Mouse (Mus musculus) MEL-GATA-1-ER (cell line): Measurements from ENCODE around the gene Arid1b.

Source experiments
- DNase-seq: peaks from one replicate; pipeline ENCODE4 v3.0.0-alpha.2; 2012; ENCODE audit warnings: low read depth; ENCODE audit errors: extremely low read depth

Gene Arid1b

DNA sequence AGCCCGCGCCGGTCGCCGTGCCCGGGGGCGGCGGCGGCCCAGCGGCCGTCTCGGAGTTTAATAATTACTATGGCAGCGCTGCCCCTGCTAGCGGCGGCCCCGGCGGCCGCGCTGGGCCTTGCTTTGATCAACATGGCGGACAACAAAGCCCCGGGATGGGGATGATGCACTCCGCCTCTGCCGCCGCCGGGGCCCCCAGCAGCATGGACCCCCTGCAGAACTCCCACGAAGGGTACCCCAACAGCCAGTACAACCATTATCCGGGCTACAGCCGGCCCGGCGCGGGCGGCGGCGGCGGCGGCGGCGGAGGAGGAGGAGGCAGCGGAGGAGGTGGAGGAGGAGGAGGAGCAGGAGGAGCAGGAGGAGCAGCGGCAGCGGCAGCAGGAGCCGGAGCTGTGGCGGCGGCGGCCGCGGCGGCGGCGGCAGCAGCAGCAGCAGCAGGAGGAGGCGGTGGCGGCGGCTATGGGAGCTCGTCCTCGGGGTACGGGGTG is 1.5 kb downstream of the Arid1b start:
- no peak for DNase-seq

DNA sequence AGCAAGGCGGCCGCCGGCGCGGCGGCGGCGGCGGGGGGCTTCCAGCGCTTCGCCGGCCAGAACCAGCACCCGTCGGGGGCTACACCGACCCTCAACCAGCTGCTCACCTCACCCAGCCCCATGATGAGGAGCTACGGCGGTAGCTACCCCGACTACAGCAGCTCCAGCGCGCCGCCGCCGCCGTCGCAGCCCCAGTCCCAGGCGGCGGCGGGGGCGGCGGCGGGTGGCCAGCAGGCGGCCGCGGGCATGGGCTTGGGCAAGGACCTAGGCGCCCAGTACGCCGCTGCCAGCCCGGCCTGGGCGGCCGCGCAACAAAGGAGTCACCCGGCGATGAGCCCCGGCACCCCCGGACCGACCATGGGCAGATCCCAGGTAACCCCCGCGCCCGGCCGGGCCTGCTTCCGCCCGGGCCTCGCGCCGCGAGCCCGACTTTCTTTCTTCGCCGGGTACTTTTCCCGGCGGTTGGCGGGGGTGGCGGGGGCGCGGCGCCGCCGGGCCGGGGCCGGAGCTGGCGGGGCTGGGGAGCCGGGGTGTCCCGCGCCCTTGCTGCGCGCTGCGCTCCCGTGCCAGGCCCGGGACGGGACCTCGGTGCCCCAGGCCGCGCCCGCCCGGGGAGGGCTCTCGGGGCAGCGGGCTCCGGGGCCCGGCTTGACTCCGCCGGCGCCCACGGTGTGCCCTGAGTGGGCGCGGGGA is 2.1 kb downstream of the Arid1b start:
- DNase-seq = no peak

GRCm38 (mm10) chr17:4996814-4997549 is 2.9 kb downstream of the Arid1b start:
- no peak for DNase-seq

DNA sequence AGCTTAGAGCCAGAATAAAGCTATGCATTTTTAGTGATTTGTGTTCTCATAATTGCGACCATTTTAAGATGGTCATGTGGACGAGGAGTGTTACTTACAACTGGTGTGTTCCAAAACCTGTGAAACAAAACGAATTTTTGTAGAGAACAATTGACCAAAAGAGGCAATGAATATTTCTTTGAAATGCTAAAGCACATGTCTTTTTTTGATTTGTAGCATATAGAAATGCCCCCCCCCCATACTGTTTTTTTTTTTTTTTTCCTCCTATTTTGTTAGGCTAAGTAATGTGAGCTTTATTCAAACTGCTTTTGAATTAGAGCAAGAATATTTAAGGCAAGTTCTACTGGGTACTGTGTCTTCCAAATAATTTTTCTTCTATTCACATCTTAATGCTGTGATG is 3.8 kb downstream of the Arid1b start:
- DNase-seq = no peak

- DNase-seq = no peak
Observed at GRCm38 (mm10) chr17:4999256-4999655, 5.1 kb downstream of the Arid1b start.

GRCm38 (mm10) chr17:5000001-5000400 is 5.9 kb downstream of the Arid1b start:
- no peak for DNase-seq

GRCm38 (mm10) chr17:5000871-5001270 is 6.7 kb downstream of the Arid1b start:
- no peak for DNase-seq

- no peak for DNase-seq
Observed at GRCm38 (mm10) chr17:5001531-5002131, 7.5 kb downstream of the Arid1b start.

GRCm38 (mm10) chr17:5002937-5003508 is 8.9 kb downstream of the Arid1b start:
- DNase-seq = no peak

GRCm38 (mm10) chr17:5004266-5004665 is 10.1 kb downstream of the Arid1b start:
- no peak for DNase-seq

DNA sequence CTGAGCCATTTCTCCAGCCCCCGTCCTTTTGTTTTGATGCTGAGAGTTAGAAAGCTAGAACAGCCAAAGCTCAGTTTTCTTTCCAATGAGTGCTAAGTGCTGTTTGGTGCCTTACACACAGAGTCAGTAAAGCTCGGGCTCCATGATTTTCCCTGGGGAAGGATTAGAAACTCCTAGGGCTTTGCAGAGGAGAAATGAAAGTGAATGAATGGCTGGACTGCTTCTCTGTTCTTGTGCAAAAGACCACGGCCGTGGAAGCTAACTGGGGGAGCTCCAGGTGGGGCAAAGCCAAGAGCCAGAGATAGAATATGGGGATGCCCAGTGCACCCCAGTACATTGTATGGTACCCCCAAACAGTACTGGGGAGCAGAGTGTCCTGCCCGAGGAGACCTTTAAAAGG is 10.6 kb downstream of the Arid1b start:
- DNase-seq = no peak

DNA sequence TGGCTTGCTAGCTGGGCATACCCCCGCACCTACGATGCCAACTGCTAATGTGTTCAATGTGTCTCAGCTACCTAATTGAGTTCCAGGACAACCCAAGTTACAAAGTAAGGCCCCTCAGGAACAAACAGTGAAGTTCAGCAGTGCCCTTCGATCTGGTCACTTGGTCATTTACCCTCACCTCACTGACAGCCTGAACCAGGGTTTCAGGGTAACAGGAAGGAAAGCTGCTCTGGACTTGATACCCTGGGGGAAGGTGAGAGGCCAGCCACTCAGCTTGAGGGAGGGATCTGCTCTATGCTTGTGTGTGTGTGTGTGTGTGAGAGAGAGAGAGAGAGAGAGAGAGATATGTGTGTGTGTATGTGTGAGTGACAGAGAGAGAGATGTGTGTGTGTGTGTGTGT is 11.2 kb downstream of the Arid1b start:
- no peak for DNase-seq

DNA sequence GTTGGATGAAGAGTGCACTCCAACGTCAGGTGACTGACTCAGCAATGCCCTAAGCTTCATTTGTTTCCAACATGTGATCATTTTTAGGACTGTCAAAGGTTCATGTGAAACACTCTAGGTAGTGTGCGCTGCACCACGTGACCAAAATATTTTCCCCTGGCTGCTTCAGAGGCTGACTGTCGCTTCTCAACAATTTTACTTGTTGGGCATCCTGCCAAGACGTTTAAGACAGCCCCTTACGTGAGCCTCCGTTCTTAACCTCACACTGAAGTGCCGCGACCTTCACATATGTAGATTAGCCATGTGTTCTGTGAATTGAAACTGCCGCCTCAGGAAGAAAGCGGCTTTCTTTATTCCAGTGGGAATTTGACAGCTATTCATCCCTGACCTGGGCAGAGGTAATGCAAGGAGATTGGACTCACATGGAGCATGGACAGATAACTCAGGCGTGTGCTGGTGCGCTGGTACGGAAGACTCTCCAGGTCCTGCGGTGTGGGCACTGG is 13.1 kb downstream of the Arid1b start:
- no peak for DNase-seq

- no peak for DNase-seq
Observed at GRCm38 (mm10) chr17:5008236-5008635, 14.1 kb downstream of the Arid1b start.

GRCm38 (mm10) chr17:5008761-5009160 is 14.6 kb downstream of the Arid1b start:
- DNase-seq = no peak

- no peak for DNase-seq
Observed at GRCm38 (mm10) chr17:5009526-5010260, 15.6 kb downstream of the Arid1b start.

- DNase-seq = no peak
Observed at GRCm38 (mm10) chr17:5010781-5011180, 16.6 kb downstream of the Arid1b start.

- DNase-seq = no peak
Observed at GRCm38 (mm10) chr17:5012091-5012490, 18.0 kb downstream of the Arid1b start.

DNA sequence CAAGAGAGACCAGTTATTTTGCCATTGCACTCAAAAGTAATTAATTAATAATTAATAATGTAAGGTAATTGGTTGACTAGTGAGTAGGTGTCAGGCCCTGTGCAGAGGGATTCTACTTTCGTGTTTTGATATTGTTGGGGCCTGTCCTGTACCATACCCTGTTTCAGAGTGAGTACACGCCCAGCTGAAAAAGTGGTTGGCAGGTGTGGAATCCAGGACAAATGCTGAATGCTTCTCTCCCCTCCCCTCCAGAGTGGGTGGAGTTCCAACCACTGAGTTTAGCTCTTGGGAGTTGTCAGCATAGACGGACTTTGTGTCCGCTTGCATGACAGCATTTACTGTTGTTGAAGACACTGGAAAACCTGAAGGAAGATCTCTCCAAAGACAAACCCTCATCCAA is 18.4 kb downstream of the Arid1b start:
- no peak for DNase-seq

- no peak for DNase-seq
Observed at GRCm38 (mm10) chr17:5014327-5014957, 20.3 kb downstream of the Arid1b start.

DNA sequence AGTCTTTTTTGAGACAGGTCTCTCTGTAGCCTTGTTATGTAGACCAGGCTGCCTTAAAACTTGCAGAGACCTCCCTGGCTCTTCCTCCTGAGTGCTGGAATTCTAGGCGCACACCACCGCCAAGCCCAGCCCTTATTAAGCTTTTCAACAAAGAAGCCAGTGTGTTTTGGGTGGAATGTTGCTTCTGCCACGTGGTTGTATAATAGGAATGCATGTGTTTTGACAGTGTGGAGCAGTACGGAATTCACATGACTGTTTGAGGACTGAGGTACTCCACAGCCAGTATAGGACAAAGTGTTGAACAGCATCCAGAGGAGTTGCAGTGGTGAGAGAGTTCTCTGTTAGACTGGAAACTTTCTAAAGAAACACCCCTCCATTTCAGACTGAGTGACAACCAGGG is 22.3 kb downstream of the Arid1b start:
- DNase-seq = no peak
